Mouse (Mus musculus) kidney, embryonic 16.5 days (tissue): ENCODE measurements around the gene Rab15. TPM values are rescaled to one million over a fixed set of nuclear protein-coding genes. Genes with fewer than 3 reads are reported as not detected.

Experiments
- ATAC-seq: fragments of 200-750 bp; cut with Nextera tagmentation; 2 replicates; pipeline ENCODE4 v1.8.0; 2017; ENCODE audit warnings: moderate TSS enrichment; ENCODE audit not compliant: low FRiP score, low TSS enrichment
- H3K27ac ChIP-seq: fragments of 300-500 bp; sonication (generic); 2 replicates; pipeline ENCODE4 v1.5.1; 2014; ENCODE audit warnings: low read length
- H3K27me3 ChIP-seq: fragments of 300-500 bp; sonication (generic); 2 replicates; pipeline ENCODE4 v1.6.1; 2014; ENCODE audit warnings: low read length, control low read depth, mixed read lengths; ENCODE audit not compliant: insufficient read depth
- H3K36me3 ChIP-seq: fragments of 300-500 bp; sonication (generic); 2 replicates; pipeline ENCODE4 v1.6.1; 2014; ENCODE audit warnings: low read length, control low read depth, mixed read lengths; ENCODE audit not compliant: insufficient read depth
- H3K4me1 ChIP-seq: fragments of 300-500 bp; sonication (generic); 2 replicates; pipeline ENCODE4 v1.6.1; 2014; ENCODE audit warnings: low read length, control low read depth, mixed read lengths; ENCODE audit not compliant: insufficient read depth
- H3K4me2 ChIP-seq: fragments of 300-500 bp; sonication (generic); replicated peaks from 2 replicates; pipeline ENCODE4 v1.6.1; 2014; ENCODE audit warnings: low read depth, low read length
- H3K4me3 ChIP-seq: fragments of 300-500 bp; sonication (generic); 2 replicates; pipeline ENCODE4 v1.5.1; 2014; ENCODE audit warnings: mild to moderate bottlenecking, low read length
- H3K9ac ChIP-seq: fragments of 300-500 bp; sonication (generic); replicated peaks from 2 replicates; pipeline ENCODE4 v1.6.1; 2014; ENCODE audit warnings: low read length
- H3K9me3 ChIP-seq: fragments of 300-500 bp; sonication (generic); 2 replicates; pipeline ENCODE4 v1.6.1; 2016; ENCODE audit warnings: low read length, control low read depth
- WGBS: fragments of 180-500 bp; shearing (Covaris S2); extraction: QIAGEN DNeasy Blood & Tissue Kit; methylation state at CpG from one replicate; pipeline ENCODE4 v1.1.7; 2014; 5-methylcytosine and 5-hydroxymethylcytosine counted together
- polyA plus RNA-seq: library from polyadenylated mRNA; unstranded; fragments of >200 nt; fragmentation: Nextera tagmentation; extraction: Ambion mirVana; gene quantifications from 2 replicates; pipeline ENCODE4 v1.2.1, GENCODE M21; 2015

Rab15 gene
- polyA plus RNA-seq, 1 experiment from 2014 or later: 14.2 TPM

DNA sequence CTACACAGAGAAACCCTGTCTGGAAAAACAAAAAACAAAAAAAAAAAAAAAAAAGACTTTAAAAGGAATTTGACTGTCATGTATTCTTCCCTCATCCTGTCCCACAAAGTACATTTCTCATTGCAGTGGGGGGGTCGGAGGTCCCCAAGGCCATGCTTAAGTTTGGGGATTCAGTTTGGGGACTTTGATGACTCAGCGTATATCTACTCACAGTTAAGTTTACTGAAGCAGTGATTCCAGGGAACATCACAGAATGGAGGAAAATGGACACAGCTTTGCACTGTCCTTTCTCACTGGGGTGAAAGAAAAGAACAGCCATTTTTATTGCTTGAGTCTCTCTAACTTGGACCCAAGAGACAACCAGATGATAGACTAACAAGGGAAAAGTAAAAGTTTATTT is 29.7 kb upstream of the Rab15 start:
- no peak overlapping the region for H3K4me3 ChIP-seq
- WGBS: 90% methylated on average over 2 of the region's 2 CpGs
- H3K27ac ChIP-seq: no peak overlapping the region
- H3K27me3 ChIP-seq: no peaks in the 10 kb centered on the region
- H3K4me1 ChIP-seq: peaks cover 9% of the 10 kb centered on the region
- no peak for ATAC-seq
- no peak overlapping the region for H3K4me2 ChIP-seq
- no peaks in the 10 kb centered on the region for H3K9me3 ChIP-seq
- no peaks in the 10 kb centered on the region for H3K36me3 ChIP-seq
- no peak overlapping the region for H3K9ac ChIP-seq

DNA sequence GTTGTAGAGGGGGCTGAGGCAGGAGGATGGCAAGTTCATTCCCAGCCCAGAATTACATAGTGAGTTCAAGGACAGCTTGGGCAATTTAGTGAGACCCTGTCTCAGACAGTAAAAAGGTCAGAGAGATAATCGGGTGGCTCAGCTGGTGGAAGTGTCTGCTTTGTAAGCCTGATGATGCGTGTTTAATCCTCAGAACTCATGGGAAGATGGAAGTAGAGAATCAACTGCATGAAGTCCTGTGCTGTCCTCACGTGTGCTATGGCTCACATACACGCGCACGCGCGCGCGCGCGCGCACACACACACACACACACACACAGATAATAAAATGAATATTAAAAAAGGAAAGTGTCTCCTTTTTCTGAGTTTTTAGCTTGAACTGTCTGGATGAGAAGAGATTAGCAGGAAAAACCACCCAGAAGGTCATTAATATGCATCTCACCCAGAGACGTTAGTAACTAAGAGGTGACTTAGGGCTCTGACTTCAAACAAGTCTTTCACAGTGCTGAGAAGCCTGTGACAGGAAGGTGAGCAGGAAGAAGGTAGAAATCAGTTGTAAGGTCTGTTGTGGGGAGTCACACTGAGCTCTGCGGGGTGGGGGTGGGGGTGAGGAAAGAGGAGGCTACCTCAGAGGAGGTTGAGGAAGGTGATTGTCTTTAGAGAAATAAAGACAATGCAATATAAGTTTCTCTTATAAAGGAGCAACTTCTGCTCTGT is 21.8 kb upstream of the Rab15 start:
- H3K4me2 ChIP-seq: no peak overlapping the region
- 92% methylated on average over 15 of the region's 15 CpGs for WGBS
- H3K4me1 ChIP-seq: no peaks in the 10 kb centered on the region
- H3K27ac ChIP-seq: no peak overlapping the region
- no peaks in the 10 kb centered on the region for H3K27me3 ChIP-seq
- ATAC-seq: no peak
- no peaks in the 10 kb centered on the region for H3K9me3 ChIP-seq
- no peaks in the 10 kb centered on the region for H3K36me3 ChIP-seq
- H3K9ac ChIP-seq: no peak overlapping the region
- H3K4me3 ChIP-seq: no peak overlapping the region

DNA sequence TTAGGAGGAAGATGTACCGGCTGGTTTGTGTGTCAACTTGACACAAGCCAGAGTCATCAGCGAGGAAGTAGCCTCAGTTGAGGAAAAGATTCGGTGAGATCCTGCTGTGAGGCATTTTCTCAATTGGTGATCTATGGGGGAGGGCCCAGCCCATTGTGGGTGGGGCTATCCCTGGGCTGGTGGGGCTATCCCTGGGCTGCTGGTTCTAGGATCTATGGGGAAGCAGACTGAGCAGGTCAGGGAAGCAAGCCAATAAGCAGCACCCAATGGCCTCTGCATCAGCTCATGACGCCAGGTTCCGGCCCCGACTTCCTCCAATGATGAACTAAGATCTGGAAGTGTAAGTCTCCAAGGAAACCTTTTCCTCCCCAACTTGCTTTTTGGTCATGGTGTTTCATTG is 17.4 kb upstream of the Rab15 start:
- H3K4me2 ChIP-seq: no peak overlapping the region
- no peaks in the 10 kb centered on the region for H3K27me3 ChIP-seq
- H3K4me3 ChIP-seq: no peak overlapping the region
- H3K4me1 ChIP-seq: peaks cover 8% of the 10 kb centered on the region
- no peak overlapping the region for H3K27ac ChIP-seq
- WGBS: 79% methylated on average over 6 of the region's 6 CpGs
- H3K9ac ChIP-seq: no peak overlapping the region
- no peak for ATAC-seq
- H3K9me3 ChIP-seq: no peaks in the 10 kb centered on the region
- H3K36me3 ChIP-seq: no peaks in the 10 kb centered on the region

DNA sequence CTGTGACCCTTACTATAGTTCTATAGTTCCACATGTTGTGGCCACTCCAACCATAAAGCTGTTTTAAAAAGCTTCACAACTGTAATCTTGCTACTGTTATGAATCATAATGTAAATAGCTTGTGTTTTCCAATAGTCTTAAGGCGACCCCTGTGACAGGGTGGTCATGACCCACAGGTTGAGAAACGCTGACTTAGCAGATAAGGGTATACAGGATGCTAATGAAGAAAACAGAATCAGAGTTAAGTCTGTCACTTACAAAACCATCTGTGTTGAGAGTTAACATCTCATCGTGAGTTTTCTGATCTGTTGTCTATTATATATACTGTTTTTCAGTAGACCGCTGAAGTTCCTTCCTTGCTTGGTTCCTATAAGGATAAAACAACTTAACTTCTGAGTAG is 16.6 kb upstream of the Rab15 start:
- Histone ChIP-seq H3K4me3 (no peak overlapping the region), H3K27ac (no peak overlapping the region), H3K36me3 (no peaks in the 10 kb centered on the region), H3K4me1 (peaks cover 8% of the 10 kb centered on the region), H3K9ac (no peak overlapping the region), H3K9me3 (no peaks in the 10 kb centered on the region), H3K27me3 (no peaks in the 10 kb centered on the region), H3K4me2 (no peak overlapping the region)
- ATAC-seq: no peak
- WGBS: 91% methylated on average over 4 of the region's 4 CpGs

DNA sequence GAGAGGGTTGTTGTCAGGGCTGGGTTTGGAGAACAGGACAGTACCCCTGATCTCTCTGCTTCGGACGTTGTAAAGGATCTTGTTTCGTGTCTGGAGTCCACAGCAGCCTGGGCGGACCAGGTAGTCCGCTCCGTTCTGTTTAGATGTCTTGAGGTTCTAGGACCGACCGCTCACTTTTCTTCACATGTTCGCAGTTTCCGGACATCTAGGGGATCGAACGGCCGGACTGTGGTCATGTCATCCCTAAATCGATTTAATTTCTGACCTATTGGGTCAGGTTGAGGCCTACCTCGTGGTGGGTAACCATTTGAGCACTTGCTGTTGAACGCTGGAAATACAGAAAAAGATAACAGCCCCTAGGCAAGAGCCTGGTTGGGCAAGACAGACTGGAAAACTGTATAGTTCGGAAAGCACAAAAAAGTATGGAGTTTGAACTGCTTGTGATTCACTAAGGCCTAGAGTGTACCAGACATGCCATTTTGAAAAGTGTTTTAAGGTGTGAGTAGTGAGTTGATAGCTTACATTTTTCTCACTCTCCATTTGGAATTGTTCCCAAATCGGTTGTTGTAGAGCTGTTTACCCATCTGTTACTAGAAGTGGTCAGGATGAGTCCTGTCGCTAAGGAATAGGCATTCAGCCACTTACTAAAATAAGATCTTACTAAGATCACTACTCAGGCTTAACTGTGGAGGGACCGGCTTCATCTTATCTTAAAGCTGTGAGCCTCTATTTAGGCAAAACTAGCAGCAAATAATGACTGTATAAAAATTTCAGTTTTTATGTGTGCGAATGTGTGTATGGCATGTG is 15.3 kb upstream of the Rab15 start:
- Histone ChIP-seq H3K27me3 (0 out of 2 replicates have a peak, but pooled peaks cover under 1% of the 10 kb centered on the region), H3K4me2 (peak overlapping the region; percentile 63), H3K4me3 (peak overlapping the region; percentile 90), H3K27ac (peak overlapping the region; percentile 83; the same call in 1 of the 2 replicates), H3K9ac (peak overlapping the region; percentile 89), H3K4me1 (peaks cover 8% of the 10 kb centered on the region), H3K9me3 (no peaks in the 10 kb centered on the region), H3K36me3 (no peaks in the 10 kb centered on the region)
- ATAC-seq: no peak
- WGBS: 13% methylated on average over 21 of the region's 21 CpGs

DNA sequence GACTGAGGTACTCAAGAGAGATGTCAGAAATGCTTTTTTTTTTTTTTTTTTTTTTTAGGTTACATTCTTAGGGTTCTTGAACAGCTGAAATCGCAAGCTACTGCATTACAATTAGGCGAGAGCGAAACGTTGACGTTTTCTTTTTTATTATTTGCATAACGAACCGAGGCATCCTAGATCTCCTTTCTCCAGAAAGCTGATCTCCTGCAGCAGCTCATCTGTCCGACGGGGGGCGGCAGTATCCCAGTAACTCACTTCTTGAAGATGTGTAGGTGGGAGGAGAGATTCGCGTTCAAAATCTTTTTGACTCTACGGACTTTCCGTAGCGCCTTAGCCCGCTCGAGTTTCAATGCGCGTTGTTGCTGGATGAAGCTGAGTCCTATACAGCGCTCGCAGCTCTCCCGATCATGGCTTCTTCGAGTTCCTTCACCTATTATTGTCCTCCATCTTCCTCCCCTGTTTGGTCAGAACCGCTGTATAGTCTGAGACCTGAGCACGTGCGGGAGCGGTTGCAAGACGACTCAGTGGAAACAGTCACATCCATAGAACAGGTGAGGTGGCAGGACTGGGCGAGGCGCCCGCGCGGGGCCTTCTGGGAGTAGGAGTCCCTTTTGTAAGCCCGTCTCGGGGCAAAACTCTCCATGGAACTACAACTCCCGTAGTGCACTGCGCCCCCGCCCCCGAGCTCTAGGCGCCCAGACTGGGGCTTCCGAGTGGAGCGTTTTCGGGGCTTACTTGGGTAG is 14.6 kb upstream of the Rab15 start:
- under 1% methylated on average over 43 of the region's 43 CpGs for WGBS
- Histone ChIP-seq H3K36me3 (no peaks in the 10 kb centered on the region), H3K4me2 (peak overlapping the region; percentile 63), H3K27ac (peak overlapping the region; percentile 83), H3K4me1 (peaks cover 8% of the 10 kb centered on the region), H3K4me3 (peak overlapping the region; percentile 90), H3K9me3 (no peaks in the 10 kb centered on the region), H3K27me3 (0 out of 2 replicates have a peak, but pooled peaks cover 2% of the 10 kb centered on the region), H3K9ac (peak overlapping the region; percentile 89)
- ATAC-seq: peak; percentile 99

DNA sequence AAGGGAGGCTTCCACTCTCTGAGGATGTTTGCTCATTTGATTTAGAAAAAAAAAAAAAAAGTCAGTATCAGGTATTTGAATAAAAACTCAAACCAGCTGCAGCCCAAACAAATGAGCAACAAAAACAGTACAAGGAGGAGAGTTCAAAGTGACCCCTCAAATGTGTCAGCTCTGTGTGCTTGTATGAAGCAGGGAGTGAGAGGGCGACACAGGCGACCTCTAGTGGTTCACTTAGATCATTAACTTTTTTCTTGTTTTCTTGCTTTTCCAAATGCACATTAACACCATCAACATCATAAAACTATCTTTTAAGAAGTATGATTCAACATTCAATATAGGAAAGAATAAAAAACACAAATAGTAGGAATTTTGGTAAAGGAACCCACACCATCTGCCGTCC is 10.0 kb upstream of the Rab15 start:
- Histone ChIP-seq H3K9me3 (no peaks in the 10 kb centered on the region), H3K4me1 (no peaks in the 10 kb centered on the region), H3K4me3 (no peak overlapping the region), H3K27ac (no peak overlapping the region), H3K27me3 (0 out of 2 replicates have a peak, but pooled peaks cover 2% of the 10 kb centered on the region), H3K4me2 (no peak overlapping the region), H3K9ac (no peak overlapping the region), H3K36me3 (no peaks in the 10 kb centered on the region)
- ATAC-seq: no peak
- 5% methylated on average over 3 of the region's 3 CpGs for WGBS

DNA sequence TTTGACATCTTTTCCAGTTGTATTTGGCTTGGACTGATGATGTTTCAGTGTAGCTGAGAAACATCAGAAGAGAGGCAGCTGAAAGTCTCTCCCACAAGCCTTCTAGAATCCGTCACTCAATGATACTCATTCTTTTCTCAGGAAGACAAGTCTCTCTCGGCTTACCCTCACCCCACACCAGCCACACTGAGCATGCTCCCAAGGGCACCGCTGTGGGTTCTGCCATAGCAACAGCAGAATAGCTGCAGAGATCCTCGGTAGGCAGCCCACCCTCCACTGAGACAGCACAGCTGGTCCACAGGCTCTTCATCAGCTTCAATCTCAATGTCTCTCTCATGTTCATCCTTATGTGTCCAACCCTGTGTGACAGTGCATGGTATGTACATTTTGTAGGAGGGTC is 2.6 kb upstream of the Rab15 start:
- Histone ChIP-seq H3K9ac (no peak overlapping the region), H3K27me3 (peaks cover 30% of the 10 kb centered on the region), H3K27ac (no peak overlapping the region), H3K36me3 (no peaks in the 10 kb centered on the region), H3K9me3 (no peaks in the 10 kb centered on the region), H3K4me2 (no peak overlapping the region), H3K4me1 (peaks cover 11% of the 10 kb centered on the region), H3K4me3 (no peak overlapping the region)
- 67% methylated on average over 4 of the region's 4 CpGs for WGBS
- no peak for ATAC-seq

DNA sequence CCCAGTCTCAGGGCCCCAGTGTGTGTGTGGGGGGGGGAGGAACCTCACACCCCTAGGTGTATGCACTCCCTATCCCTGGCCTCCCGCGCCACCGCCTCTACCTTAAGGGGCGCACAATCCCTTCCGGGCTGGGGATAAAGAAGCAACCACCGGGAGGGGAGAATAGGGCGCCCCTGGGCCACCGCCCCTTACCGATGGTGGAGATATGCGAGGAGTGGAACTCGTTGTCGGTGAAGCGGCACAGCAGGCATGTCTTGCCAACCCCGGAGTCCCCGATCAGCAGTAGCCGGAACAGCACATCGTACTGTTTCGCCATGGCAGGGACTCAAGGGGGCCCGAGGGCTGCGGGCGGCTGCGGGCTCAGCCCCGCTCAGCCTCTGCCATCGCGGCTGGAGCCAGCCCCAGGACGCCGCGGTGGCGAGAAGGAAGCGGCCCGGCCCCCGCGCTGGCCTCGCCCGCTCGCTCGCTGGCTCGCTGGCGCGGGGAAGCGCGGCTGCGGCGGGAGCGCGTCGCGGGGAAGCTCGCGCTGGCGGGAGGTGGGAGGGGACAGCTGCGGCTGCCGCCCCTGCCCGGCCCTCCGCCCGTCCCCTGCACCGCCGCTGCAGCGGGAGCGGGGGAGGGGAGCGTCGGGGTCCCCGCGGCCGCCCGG is 582 bp downstream of the Rab15 start:
- ATAC-seq: peak; percentile 75
- WGBS: under 1% methylated on average over 54 of the region's 66 CpGs
- peak overlapping the region; percentile 72 for H3K9ac ChIP-seq
- H3K36me3 ChIP-seq: no peaks in the 10 kb centered on the region
- H3K27me3 ChIP-seq: peaks cover 37% of the 10 kb centered on the region
- peak overlapping the region; percentile 75 for H3K4me2 ChIP-seq
- H3K4me1 ChIP-seq: peaks cover 20% of the 10 kb centered on the region
- peak overlapping the region; percentile 54 for H3K4me3 ChIP-seq
- no peak overlapping the region for H3K27ac ChIP-seq
- no peaks in the 10 kb centered on the region for H3K9me3 ChIP-seq
